Mouse (Mus musculus): ENCODE measurements around the gene Zfyve27.

Zfyve27 gene

GRCm38 (mm10) chr19:42240881-42241280, 77.1 kb downstream of the Zfyve27 start:
- DNase-seq = no peak

GRCm38 (mm10) chr19:42243401-42243800, 79.7 kb downstream of the Zfyve27 start:
- no peak for DNase-seq

Measured in thymus, postnatal 36 days (tissue).